Mouse (Mus musculus) ovary, adult 18-20 months (tissue): ENCODE results near the gene Tenm4.

Source experiments
- DNase-seq: peaks from one replicate; pipeline ENCODE4 v3.0.0; 2022; ENCODE audit warnings: low spot score, mixed read lengths

The Tenm4 gene

GRCm38 (mm10) chr7:96170924-96171595 lies at the start of gene Tenm4:
TSS of gene Tenm4 (plus strand) at chr7:96171246.
- no peak for DNase-seq

DNA sequence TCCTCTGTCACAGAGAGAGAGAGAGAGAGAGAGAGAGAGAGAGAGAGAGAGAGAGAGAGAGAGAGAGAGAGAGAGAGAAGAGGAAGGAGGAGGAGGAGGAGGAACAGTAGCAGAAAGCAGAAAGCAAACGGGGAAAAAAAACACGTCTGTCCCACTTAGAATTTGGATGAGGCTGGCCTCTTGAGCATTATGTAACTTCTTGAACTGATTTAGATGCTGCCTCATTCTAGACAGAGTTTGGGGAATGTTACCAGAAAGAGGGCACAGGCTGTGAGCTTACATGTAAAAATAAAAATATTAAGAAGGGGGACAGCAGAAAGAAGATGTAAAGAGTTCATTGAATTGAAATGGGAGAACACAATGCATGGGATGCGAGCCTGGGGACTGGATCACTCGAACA lies 40.3 kb upstream of the Tenm4 start:
- no peak for DNase-seq

GRCm38 (mm10) chr7:96131175-96131574 lies 39.9 kb upstream of the Tenm4 start:
- no peak for DNase-seq

GRCm38 (mm10) chr7:96136497-96136961 lies 34.5 kb upstream of the Tenm4 start:
- DNase-seq, result no peak

DNA sequence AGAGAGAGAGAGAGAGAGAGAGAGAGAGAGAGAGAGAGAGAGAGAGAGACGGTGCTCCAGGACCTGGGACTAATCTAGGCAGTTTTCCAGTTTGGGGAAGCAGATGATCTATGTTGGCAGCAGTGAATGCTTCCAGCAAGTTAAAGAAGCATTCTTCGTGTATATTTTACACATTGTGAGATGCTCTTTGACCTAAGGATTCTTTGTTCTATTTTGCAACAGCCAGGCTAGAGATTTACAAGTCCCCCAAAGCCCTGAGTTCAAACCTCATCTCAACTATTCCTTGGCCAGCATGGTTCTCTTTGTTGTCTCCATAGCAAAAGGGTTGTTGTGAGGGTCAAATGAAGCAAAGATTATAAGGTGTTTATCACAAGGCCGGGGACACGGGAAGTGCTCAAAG lies 29.2 kb upstream of the Tenm4 start:
- no peak for DNase-seq

GRCm38 (mm10) chr7:96142973-96143596 lies 28.0 kb upstream of the Tenm4 start:
- peak; percentile 57 for DNase-seq

DNA sequence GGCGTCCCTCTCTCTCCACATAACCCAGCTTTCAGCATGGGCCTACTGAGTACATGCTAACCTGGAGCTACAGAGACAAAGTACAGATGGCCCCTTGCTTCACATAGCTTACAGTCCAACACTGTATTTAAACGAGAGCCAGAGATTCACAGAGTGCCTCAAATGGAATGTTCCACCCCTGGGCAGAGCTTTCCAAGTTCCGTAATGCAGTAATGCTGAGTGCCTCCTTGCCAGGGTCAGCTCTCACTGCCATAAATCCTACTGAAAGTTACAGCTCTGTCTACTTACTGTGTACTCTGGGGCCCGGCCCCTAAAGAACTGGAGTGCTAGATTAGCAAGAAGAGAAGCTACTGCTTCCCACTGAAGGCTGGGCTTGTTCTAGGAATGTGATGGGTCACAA lies 23.6 kb upstream of the Tenm4 start:
- DNase-seq, result peak; percentile 10

DNA sequence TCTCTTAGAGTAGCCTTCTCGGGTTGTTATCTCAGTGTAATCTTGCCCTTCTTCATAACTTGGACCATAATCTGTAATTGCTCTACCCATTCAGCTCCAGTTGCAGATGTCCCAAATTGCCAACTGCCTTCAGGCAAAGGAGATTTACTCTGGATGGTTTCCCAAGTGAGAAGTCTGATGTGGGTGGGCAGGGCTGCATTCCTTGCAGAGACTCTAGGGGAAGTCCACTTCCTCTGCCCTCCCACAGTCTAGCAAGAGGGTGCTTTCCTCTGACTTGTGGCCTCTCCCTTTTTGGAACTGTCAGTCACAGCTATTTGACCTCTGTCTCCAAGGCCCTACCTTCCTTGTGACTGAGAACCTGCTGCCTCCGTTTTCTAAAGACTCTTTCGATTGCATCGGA lies 22.9 kb upstream of the Tenm4 start:
- DNase-seq, result no peak

DNA sequence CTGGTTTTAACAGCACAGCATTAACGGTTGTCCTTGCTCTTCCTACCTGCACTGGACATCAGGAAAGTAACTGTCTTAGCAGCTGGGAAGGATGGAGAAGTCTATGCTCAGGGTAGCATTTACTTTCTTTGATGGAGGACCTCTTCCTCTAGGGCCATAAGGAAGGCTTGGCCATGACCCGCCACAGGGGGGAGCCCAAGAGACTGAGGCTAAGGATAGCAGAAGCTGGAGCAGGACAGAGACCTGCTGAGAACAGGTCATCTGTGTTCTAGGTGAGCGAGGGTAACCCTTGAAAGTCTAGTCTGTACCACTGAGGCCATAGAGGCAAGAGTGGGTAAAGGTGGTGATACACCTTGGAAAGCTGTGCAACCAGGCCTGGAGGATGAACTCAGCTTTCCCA lies 19.8 kb upstream of the Tenm4 start:
- DNase-seq, result peak; percentile 12

DNA sequence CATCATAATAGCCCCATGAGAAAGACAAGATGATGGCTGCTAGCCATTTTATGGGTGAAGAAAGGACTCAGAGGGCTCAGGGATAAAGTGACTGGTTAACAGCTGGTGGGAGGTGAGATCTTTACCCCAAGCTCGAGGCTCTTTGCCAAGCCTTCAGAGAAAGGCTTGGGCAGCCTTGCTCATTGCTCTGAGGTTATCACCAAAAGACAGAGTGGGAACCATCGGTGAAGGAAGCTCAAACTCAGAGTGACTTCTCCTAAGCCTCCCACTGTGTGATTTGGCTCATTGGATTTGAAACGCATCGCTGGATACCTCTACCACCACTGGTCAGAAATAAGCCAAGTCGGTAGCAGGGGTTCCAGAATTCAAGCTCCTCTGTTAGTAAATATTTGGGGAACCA lies 19.1 kb upstream of the Tenm4 start:
- DNase-seq, result no peak

- no peak for DNase-seq
Observed at GRCm38 (mm10) chr7:96152431-96152830, 18.6 kb upstream of the Tenm4 start.

- DNase-seq, result peak; percentile 55
Observed at GRCm38 (mm10) chr7:96152924-96153359, 18.1 kb upstream of the Tenm4 start.

DNA sequence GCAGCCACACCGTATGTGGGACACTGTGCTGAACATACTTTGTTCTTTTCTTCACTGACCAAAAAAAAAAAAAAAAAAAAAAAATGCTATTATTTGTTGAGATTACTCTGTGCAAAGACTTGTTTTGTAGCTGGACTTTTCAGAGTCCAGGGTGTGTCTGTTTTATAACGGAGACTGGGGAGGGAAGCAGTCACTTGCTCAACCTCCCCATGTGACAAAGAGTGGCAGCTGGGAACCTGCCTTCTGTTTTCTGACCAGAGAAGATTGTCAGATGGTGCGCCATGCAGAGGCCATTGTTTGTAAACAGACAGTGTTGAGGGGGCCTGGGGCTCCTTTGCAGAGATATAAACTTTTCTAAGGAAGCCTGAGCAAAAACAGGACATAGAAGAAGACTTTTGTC lies 17.0 kb upstream of the Tenm4 start:
- no peak for DNase-seq

DNA sequence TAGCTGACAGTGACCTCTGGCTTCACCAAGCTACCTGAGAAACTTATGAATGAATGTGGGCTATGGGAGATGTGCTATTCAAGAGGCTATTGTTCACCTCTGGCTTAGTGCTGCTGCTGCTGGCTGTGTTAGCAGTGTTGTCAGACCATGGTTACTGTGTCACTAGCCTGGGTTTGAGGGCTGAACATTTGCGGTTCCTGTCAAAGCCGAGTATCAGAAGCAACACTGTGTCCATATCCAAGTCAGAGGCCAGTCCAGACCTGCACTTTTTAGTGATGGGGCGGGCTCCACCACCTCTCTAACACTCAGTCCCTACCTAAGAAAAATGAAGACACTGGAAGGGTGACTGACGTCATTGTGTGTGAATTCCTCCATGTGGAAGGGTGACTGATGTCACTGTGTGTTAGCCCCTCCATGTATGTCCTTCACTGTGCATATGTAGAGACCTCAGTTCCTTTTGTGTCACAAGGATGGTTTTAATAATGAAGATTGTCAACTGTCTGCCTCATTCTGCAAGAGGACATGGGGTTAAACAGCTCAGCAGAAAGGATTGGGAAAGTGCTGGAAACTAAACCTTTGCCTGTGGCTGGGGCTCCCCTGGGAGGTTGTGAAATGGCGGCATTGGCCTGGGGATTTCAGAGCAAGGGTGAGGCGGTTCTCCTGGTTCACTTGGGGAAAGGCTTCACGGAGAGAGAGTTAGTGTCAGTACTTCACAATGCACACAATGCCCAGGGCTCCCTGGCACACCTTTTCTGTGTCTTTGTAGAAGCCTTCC lies 14.4 kb upstream of the Tenm4 start:
- no peak for DNase-seq

DNA sequence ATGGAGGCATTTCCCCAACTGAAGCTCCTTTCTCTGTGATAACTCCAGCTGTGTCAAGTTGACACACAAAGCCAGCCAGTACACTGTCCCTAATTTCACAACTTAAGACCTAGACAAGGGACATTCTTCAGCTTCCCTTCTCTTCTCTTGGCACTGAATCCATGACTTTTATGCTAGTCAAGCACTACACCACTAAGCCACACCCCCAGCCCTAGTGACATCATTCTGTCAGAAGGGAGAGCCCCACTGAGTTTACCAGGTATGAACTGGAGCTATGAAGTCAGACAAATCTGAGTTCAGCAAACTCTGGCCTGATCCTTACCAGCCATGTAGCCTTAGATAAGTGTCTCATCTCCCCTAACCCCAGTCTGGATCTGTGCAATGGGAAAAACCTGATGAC lies 6.9 kb upstream of the Tenm4 start:
- no peak for DNase-seq

- DNase-seq, result no peak
Observed at GRCm38 (mm10) chr7:96168921-96169320, 2.1 kb upstream of the Tenm4 start.

GRCm38 (mm10) chr7:96171596-96172563 lies 834 bp downstream of the Tenm4 start:
- DNase-seq, result no peak

GRCm38 (mm10) chr7:96176781-96177180 lies 5.7 kb downstream of the Tenm4 start:
- DNase-seq, result no peak

DNA sequence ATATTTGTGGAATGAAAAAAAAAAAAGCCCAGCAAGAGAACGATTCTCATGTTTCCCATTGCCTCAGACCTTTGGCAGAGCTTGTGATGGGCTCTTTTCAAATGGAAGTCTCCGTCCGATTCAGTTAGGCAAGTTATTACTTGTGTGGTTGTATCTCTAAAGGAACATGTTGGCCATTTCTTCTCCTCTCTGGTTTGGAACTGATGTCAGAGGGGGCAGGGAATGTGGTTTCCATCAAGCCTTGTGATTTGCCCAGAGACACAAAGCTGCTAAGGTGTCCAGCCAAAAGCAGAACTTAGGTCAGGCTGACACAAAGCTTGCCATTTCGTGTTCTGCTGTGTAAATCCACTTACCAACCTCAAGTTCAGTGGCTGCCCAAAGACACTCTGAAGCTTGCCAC lies 10.7 kb downstream of the Tenm4 start:
- no peak for DNase-seq

GRCm38 (mm10) chr7:96183195-96183594 lies 12.1 kb downstream of the Tenm4 start:
- DNase-seq, result no peak

GRCm38 (mm10) chr7:96185411-96185810 lies 14.4 kb downstream of the Tenm4 start:
- DNase-seq, result no peak
